Mouse (Mus musculus): ENCODE data around the gene Hjurp. TPM values are rescaled to one million over a fixed set of nuclear protein-coding genes. Genes with fewer than 3 reads are reported as not detected.

The Hjurp gene
- polyA plus RNA-seq, 2 experiments: 139 to 277 TPM

DNA sequence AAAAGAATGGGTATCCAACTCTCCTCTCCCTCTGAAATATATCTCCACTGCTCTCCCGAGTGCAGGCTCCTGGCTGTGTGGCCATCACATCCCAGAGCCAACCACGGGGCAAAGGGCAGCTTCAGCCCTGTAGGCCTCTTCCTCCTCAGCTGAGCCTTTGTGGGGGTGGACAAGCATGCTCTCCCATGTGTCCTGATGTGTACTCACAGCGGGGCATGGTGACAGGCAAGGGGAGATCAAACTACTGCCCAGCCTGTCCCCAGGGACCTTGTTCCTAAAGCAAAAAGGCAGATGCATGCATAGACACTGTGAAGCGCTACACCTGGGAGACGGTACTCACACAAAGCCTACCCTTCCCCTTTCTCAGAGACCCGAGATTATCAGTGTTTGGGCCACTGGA is 17.3 kb downstream of the Hjurp start:
- ATAC-seq (ENCODE audit: low FRiP score, low read depth) (no peak), DNase-seq (ENCODE audit: low spot score) (peak; percentile 58)
- Histone ChIP-seq H3K4me2 (replicated peaks; ENCODE audit: low read depth, low read length, severe bottlenecking) (no peak overlapping the region), H3K4me1 (ENCODE audit: control insufficient read depth, insufficient read depth, low read length) (no peaks in the 10 kb centered on the region), H3K4me3 (replicated peaks; ENCODE audit: low read length) (no peak overlapping the region), H3K36me3 (ENCODE audit: control insufficient read depth, insufficient read depth, low read length) (peaks cover 56% of the 10 kb centered on the region), H3K27me3 (ENCODE audit: control insufficient read depth, insufficient read depth, low read length) (no peaks in the 10 kb centered on the region), H3K27ac (replicated peaks; ENCODE audit: low read depth, low read length) (no peak overlapping the region), H3K9ac (ENCODE audit: low read depth, low read length, severe bottlenecking) (no peak overlapping the region), H3K9me3 (ENCODE audit: control insufficient read depth, low read length) (peaks cover 29% of the 10 kb centered on the region)
- no peak for TF ChIP-seq POLR2A (IDR thresholded peaks at IDR 0.05; ENCODE audit: borderline replicate concordance, extremely low read depth, insufficient read depth, insufficient read length)
- WGBS: 80% methylated on average over 6 of the region's 6 CpGs

DNA sequence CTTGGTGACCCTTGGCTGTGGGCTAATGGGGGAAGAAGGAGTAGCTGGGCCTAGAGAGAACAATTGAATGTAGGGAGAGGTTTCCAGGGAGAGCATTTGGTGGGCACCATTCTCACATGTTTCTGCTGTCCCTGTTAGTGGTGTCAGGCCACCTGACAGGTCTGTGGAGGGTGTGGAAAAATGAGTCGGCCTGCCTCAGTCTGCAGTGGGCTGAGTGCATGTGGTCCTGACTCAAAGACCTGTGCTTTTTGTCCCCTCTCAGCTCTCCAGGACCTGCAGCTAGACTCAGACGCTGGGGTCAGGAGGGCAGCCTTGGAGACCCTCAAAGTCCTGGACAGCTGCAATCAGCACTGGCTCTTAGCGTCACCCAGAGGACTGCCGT is 17.8 kb downstream of the Hjurp start:
- Histone ChIP-seq H3K27ac (replicated peaks; ENCODE audit: low read depth, low read length) (no peak overlapping the region), H3K9me3 (ENCODE audit: control insufficient read depth, low read length) (peaks cover 33% of the 10 kb centered on the region), H3K4me2 (replicated peaks; ENCODE audit: low read depth, low read length, severe bottlenecking) (no peak overlapping the region), H3K36me3 (ENCODE audit: control insufficient read depth, insufficient read depth, low read length) (peaks cover 51% of the 10 kb centered on the region), H3K4me3 (replicated peaks; ENCODE audit: low read length) (no peak overlapping the region), H3K4me1 (ENCODE audit: control insufficient read depth, insufficient read depth, low read length) (no peaks in the 10 kb centered on the region), H3K27me3 (ENCODE audit: control insufficient read depth, insufficient read depth, low read length) (no peaks in the 10 kb centered on the region), H3K9ac (ENCODE audit: low read depth, low read length, severe bottlenecking) (no peak overlapping the region)
- DNase-seq (ENCODE audit: low spot score) (no peak), ATAC-seq (ENCODE audit: low FRiP score, low read depth) (no peak)
- WGBS: 76% methylated on average over 4 of the region's 4 CpGs
- no peak for TF ChIP-seq POLR2A (IDR thresholded peaks at IDR 0.05; ENCODE audit: borderline replicate concordance, extremely low read depth, insufficient read depth, insufficient read length)

DNA sequence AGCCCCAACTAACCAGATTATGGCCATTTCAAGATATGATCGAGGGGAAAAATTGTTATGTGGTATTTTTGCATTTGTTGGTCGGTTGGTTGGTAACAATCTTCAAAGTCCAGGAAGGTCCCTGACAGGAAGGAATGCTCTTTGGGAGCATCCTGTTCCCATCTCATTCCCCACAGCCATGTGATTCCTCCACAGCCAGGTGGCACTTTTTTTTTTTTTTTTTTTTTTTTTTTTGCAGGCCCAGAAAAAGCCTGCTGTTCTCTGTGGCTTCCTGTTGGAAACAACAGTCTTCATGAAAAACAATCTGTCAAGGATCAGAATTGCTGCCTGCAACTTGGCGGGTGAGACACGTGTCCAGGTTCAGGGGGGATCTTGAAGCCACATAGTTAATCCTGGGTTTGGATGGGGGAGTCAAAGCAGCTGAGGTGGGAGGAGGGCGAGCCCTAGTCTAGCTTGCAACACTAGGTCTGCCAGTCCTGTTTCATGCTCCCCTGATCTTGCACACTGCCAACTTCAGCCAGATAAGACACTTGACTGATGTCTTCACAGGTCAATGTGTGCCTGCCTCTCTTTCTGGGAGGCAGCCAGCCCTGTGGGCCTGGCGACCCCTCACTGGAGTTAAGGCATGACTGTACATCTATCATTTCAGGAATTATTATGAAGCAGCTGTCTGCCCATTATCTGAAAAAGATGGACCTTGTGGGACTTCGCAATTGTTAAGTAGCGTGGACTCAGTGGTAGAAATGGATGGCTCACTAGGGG is 18.4 kb downstream of the Hjurp start:
- Histone ChIP-seq H3K4me1 (ENCODE audit: control insufficient read depth, insufficient read depth, low read length) (no peaks in the 10 kb centered on the region), H3K36me3 (ENCODE audit: control insufficient read depth, insufficient read depth, low read length) (peaks cover 45% of the 10 kb centered on the region), H3K9me3 (ENCODE audit: control insufficient read depth, low read length) (peaks cover 36% of the 10 kb centered on the region), H3K27me3 (ENCODE audit: control insufficient read depth, insufficient read depth, low read length) (no peaks in the 10 kb centered on the region), H3K4me3 (replicated peaks; ENCODE audit: low read length) (no peak overlapping the region), H3K27ac (replicated peaks; ENCODE audit: low read depth, low read length) (no peak overlapping the region), H3K9ac (ENCODE audit: low read depth, low read length, severe bottlenecking) (no peak overlapping the region), H3K4me2 (replicated peaks; ENCODE audit: low read depth, low read length, severe bottlenecking) (no peak overlapping the region)
- ATAC-seq (ENCODE audit: low FRiP score, low read depth) (no peak), DNase-seq (ENCODE audit: low spot score) (peak; percentile 57)
- WGBS: 75% methylated on average over 8 of the region's 8 CpGs
- no peak for TF ChIP-seq POLR2A (IDR thresholded peaks at IDR 0.05; ENCODE audit: borderline replicate concordance, extremely low read depth, insufficient read depth, insufficient read length)

DNA sequence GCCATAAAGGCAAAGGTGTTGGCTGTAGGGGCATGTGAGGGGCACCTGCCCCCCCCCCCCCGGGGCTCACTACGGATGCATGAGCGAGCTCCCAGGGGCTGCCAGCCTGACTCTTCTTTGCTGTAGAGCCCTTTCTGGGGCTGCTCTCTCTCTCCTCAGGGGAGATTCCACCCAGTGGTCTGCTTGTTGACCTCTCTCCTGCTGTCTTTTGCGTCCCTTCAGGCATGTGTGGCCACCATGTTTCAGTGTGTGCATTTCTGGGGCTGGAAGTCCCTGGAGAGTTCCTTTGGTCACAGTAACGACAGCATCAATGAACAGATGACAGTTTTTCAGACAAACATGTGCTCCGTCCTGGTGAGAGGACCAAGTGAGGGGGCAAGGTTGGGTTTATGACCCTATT is 19.1 kb downstream of the Hjurp start:
- Histone ChIP-seq H3K9me3 (ENCODE audit: control insufficient read depth, low read length) (peaks cover 41% of the 10 kb centered on the region), H3K27me3 (ENCODE audit: control insufficient read depth, insufficient read depth, low read length) (no peaks in the 10 kb centered on the region), H3K27ac (replicated peaks; ENCODE audit: low read depth, low read length) (no peak overlapping the region)

DNA sequence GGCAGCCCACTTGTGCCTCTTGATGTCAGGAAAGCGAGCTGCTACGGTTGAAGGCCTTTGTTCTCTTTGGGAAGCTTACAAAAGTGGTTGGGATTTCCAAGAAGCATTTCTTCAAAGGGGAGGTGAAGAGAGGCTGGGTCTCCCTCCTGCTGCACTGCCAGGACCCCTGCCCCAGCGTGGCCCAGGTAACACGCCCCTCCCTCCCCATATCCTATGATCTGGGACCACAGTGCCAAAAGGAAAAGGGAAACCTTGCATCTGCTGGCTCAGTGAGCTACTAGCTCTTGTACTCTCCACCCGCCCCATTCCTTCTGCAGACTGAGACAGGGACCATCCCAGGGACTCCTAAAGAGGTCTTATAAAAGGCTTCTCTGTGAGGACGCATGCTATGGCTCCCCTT is 19.8 kb downstream of the Hjurp start:
- Histone ChIP-seq H3K27ac (replicated peaks; ENCODE audit: low read depth, low read length) (no peak overlapping the region), H3K36me3 (ENCODE audit: control insufficient read depth, insufficient read depth, low read length) (peaks cover 32% of the 10 kb centered on the region), H3K4me2 (replicated peaks; ENCODE audit: low read depth, low read length, severe bottlenecking) (no peak overlapping the region), H3K9me3 (ENCODE audit: control insufficient read depth, low read length) (peaks cover 47% of the 10 kb centered on the region), H3K4me1 (ENCODE audit: control insufficient read depth, insufficient read depth, low read length) (no peaks in the 10 kb centered on the region), H3K27me3 (ENCODE audit: control insufficient read depth, insufficient read depth, low read length) (no peaks in the 10 kb centered on the region), H3K4me3 (replicated peaks; ENCODE audit: low read length) (no peak overlapping the region), H3K9ac (ENCODE audit: low read depth, low read length, severe bottlenecking) (no peak overlapping the region)
- DNase-seq (ENCODE audit: low spot score): no peak
- TF ChIP-seq POLR2A (IDR thresholded peaks at IDR 0.05; ENCODE audit: borderline replicate concordance, extremely low read depth, insufficient read depth, insufficient read length): no peak
- no peak for ATAC-seq (ENCODE audit: low FRiP score, low read depth)
- WGBS: 81% methylated on average over 6 of the region's 6 CpGs

More for the DNA sequence above, 19.1 kb downstream of the Hjurp start:
- 70% methylated on average over 6 of the region's 6 CpGs for WGBS
- Histone ChIP-seq H3K4me3 (replicated peaks; ENCODE audit: low read length) (no peak overlapping the region), H3K9ac (ENCODE audit: low read depth, low read length, severe bottlenecking) (no peak overlapping the region), H3K4me1 (ENCODE audit: control insufficient read depth, insufficient read depth, low read length) (no peaks in the 10 kb centered on the region), H3K4me2 (replicated peaks; ENCODE audit: low read depth, low read length, severe bottlenecking) (no peak overlapping the region), H3K36me3 (ENCODE audit: control insufficient read depth, insufficient read depth, low read length) (peaks cover 38% of the 10 kb centered on the region)
- TF ChIP-seq POLR2A (IDR thresholded peaks at IDR 0.05; ENCODE audit: borderline replicate concordance, extremely low read depth, insufficient read depth, insufficient read length): no peak
- no peak for DNase-seq (ENCODE audit: low spot score)
- ATAC-seq (ENCODE audit: low FRiP score, low read depth): no peak

Data from limb, embryonic 14.5 days (tissue).